Mouse (Mus musculus): ENCODE data around the gene Arhgap24.

Gene Arhgap24

GRCm38 (mm10) chr5:102692487-102692886 is 211.3 kb downstream of the Arhgap24 start:
- DNase-seq = peak; percentile 39

GRCm38 (mm10) chr5:102693192-102693591 is 212.0 kb downstream of the Arhgap24 start:
- DNase-seq = no peak

DNA sequence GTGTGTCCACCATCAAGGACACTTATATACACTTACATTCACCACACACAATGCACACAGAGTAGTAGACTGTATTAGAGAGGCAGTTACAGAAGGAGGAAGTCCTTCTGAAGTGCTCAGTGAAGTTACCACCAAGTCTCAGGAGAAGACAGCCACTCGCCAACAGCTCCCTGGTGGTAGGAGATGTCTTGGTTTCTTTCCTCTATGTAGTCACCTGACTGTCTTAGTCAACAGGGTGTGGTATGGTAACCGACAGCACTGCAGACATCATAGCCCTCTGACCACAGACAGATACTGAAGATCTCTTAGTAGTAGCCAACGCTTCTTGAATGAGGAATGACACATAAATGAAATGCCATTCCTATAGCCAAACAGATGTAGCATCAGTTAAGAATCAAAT is 212.7 kb downstream of the Arhgap24 start:
- DNase-seq = no peak

GRCm38 (mm10) chr5:102697784-102698183 is 216.6 kb downstream of the Arhgap24 start:
- DNase-seq = peak; percentile 83

DNA sequence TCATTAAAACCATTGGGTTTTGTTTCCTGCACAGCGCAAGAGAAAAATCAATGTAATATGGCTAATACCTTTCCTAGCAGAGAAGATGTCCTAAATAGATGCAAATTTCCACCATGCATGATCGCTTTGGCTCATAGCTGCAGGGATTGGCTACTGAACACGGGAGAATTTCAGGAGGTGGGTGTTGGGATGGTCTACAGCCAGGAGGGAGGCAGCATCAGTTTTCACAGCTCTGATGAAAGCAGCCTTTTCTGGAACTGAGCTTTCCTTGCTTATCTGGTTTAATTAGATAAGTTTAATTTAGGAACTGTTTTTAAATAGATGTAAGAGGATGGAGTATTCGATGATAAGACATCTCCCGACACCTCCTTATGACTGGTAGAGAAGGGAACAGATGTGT is 217.2 kb downstream of the Arhgap24 start:
- DNase-seq = no peak

GRCm38 (mm10) chr5:102698891-102699290 is 217.7 kb downstream of the Arhgap24 start:
- no peak for DNase-seq

DNA sequence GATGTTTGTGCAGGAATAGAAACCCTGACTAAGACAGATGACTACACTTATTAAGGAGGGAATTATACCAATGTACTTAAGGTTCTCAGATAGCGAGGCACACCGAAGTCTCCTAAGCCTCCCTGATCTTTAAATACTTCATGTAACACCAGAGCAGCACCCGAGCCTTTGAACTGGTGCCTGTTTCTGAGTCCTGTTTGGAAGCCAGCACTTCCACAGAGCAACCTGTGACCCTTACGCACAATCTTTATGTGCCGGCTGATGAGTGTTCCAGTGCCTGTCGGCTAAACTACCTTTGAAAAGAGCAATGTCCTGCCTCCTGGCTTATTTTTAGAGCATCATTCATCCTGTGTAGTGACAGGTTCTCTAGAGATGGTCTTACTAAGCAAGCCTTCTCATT is 221.4 kb downstream of the Arhgap24 start:
- no peak for DNase-seq

GRCm38 (mm10) chr5:102703325-102704099 is 222.3 kb downstream of the Arhgap24 start:
- peak; percentile 63 for DNase-seq

- DNase-seq = no peak
Measured at GRCm38 (mm10) chr5:102705170-102705569, 224.0 kb downstream of the Arhgap24 start.

DNA sequence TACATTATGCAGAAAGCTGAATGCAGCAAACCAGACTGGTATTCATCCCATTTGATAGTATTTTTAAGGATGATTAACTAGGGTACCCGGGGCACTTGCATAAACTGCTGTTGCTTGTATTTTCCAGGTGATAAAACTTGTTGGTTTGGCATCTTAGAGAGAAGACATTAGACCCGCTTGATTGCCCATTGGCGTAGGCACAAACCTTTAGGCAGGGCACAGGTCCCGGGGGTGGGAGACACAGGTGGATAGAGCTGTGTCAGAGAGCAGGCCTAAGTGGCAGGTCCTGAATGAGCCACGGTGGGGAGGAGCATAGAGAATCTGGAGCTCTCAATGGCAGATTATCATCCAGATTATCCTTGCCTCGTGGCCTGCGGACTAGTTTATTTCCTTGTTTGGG is 229.1 kb downstream of the Arhgap24 start:
- DNase-seq = peak; percentile 84

DNA sequence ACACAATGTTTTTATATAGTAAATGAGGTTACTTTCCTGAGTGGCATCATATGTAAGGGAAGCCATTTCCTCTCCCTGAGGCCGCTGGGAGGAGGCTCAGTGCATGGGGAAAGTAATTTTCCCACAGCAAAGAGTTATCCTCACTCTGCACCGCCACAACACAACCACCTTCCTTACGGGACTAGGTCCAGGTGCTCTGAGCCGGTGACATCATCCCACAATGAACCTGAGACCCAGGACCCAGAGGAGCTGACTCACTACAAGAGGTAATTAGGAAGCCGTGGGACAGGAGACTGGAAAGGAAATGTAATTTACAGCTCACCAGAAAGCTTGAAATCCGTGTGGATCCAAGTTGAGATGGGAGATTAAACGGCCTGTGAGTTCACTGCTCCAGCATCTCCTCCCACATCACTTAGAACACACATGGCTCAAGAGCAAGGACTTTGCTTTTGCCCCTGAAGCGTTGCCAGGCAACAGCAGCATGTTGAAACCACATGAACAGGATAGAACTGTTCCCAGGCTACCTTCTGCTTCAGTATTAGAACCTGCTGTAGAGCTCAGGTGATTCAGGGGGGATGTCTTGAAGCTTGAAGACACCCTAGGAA is 238.3 kb downstream of the Arhgap24 start:
- DNase-seq = peak; percentile 34

DNA sequence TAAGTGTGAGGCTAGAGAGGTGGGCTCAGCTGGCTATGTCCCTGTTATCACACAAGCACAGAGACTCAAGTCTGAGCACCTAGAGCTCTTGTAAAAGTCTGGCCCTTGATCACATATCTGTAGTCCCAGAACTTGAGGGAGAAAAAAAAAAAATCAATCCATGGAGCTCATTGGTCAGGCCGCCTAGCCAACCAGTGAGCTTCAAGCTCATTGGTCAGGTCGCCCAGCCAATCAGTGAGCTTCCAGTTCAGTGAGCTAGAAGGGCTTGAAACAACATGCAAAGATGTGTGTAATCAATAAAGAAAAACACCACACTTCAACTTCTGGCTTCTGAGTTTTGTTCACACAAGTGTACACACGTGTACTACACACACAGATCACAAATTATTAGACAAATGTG is 242.4 kb downstream of the Arhgap24 start:
- DNase-seq = no peak

GRCm38 (mm10) chr5:102724813-102725348 is 243.7 kb downstream of the Arhgap24 start:
- no peak for DNase-seq

DNA sequence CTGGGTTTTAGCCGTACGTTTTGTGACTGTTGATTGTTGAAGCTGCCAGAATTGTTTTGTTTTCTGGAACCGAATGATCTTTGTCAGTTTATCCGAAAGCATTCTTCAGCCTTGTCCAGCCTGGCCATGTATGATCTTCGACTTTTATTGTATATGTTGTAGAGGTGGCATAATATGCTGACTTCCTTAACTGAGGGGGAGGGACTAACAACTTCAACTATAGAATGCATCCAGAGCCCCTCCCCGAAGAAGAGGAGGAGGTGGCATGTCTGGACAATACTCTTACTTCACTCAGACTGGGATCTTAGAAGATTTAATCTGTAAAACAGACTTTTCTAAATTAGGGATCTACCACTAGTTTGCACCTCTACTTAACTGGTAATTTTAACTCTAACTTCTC is 244.2 kb downstream of the Arhgap24 start:
- DNase-seq = no peak

GRCm38 (mm10) chr5:102726985-102727384 is 245.8 kb downstream of the Arhgap24 start:
- no peak for DNase-seq

GRCm38 (mm10) chr5:102728531-102728930 is 247.3 kb downstream of the Arhgap24 start:
- DNase-seq = no peak

GRCm38 (mm10) chr5:102729476-102729875 is 248.3 kb downstream of the Arhgap24 start:
- no peak for DNase-seq

DNA sequence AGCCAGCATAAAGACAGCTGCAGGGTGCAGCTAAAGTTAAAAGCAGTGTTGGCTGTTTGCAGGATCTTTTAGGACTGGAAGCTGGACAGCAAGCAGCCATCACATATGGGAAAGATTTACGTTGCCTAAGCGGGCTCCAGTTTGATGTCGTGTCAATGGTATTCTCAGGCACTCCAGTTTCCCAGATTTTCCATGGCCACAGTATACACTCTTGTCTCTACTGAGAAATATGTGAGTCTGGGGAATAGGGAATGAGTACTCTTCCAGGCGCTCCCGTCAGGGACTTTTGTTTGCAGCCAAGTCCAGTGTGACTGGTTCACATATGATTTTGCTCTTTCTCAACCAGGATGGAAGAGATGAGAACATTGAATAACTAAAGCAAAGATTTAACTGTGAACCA is 254.9 kb downstream of the Arhgap24 start:
- no peak for DNase-seq

GRCm38 (mm10) chr5:102742554-102743255 is 261.5 kb downstream of the Arhgap24 start:
- no peak for DNase-seq

- DNase-seq = no peak
Measured at GRCm38 (mm10) chr5:102743436-102743835, 262.2 kb downstream of the Arhgap24 start.

GRCm38 (mm10) chr5:102744051-102744450 is 262.9 kb downstream of the Arhgap24 start:
- no peak for DNase-seq

DNA sequence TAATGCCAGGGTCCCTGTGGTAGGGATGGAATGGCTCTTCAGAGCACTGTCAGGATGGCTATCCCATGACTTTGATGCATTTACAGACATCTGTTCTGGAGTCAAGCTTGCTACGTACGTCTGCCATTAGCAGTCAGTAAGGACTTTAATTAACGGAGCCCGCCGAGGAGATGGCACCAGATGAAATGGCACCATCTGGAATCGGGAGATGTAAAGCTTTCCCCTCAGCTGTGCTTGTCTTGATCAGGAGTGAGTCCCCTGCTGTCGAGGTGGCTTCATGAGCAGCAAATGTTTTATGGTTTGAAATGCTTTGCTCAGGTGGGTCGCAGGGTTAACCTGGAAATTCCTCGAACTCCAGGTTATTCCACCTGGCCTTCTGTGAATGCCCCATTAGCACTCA is 267.0 kb downstream of the Arhgap24 start:
- DNase-seq = no peak

DNA sequence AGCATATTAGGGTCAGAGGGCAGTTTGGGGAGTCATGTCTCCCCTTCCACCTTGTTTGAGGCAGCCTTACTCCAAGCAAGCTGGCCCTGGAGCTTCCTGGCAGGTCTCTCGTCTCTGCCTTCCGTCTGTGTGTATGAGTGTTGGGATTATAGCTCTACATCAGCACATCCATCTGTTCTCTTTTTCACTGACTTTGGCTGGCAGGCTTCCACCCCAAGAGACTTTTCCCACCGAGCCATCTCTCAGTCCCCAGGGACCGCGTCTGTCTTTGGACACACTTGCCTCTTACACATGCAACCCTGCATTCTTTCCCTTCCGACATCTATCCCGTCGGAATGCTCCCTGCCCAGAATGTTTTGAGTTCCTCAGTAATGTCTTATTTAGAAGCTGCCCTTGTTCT is 267.8 kb downstream of the Arhgap24 start:
- peak; percentile 47 for DNase-seq

- no peak for DNase-seq
Measured at GRCm38 (mm10) chr5:102750674-102751073, 269.5 kb downstream of the Arhgap24 start.
